Mouse (Mus musculus): ENCODE measurements around the gene Tmem17. TPM values are rescaled to one million over a fixed set of nuclear protein-coding genes. Genes with fewer than 3 reads are reported as not detected.

The Tmem17 gene
- 22.0 and 24.7 TPM in 2 replicates for polyA plus RNA-seq (2014; fragmentation: Nextera tagmentation; extraction: Ambion mirVana)

- Histone ChIP-seq H3K27ac (ENCODE audit: low read depth, low read length) (peak within 1 kb of the TSS; percentile 99), H3K4me3 (ENCODE audit: low read depth, low read length) (peak within 1 kb of the TSS; percentile 72), H3K9ac (replicated peaks; ENCODE audit: low read depth, low read length) (peak within 1 kb of the TSS; percentile 97), H3K4me2 (ENCODE audit: low read depth, low read length) (peak within 1 kb of the TSS; percentile 71), H3K36me3 (ENCODE audit: control insufficient read depth, insufficient read depth, low read length) (peaks cover under 1% of the 10 kb centered on the region; the same call in 1 of the 2 replicates), H3K4me1 (ENCODE audit: control insufficient read depth, insufficient read depth, low read length) (no peaks in the 10 kb centered on the region), H3K27me3 (ENCODE audit: control insufficient read depth, insufficient read depth, low read length) (no peaks in the 10 kb centered on the region), H3K9me3 (ENCODE audit: control insufficient read depth, low read length) (no peaks in the 10 kb centered on the region)
- WGBS: under 1% methylated on average over 70 of the region's 73 CpGs
- peak; percentile 95 for ATAC-seq (ENCODE audit: low read depth)
Observed at GRCm38 (mm10) chr11:22512038-22513001, at the start of gene Tmem17. Gene Tmem17, plus strand, starts transcription at chr11:22512088.

DNA sequence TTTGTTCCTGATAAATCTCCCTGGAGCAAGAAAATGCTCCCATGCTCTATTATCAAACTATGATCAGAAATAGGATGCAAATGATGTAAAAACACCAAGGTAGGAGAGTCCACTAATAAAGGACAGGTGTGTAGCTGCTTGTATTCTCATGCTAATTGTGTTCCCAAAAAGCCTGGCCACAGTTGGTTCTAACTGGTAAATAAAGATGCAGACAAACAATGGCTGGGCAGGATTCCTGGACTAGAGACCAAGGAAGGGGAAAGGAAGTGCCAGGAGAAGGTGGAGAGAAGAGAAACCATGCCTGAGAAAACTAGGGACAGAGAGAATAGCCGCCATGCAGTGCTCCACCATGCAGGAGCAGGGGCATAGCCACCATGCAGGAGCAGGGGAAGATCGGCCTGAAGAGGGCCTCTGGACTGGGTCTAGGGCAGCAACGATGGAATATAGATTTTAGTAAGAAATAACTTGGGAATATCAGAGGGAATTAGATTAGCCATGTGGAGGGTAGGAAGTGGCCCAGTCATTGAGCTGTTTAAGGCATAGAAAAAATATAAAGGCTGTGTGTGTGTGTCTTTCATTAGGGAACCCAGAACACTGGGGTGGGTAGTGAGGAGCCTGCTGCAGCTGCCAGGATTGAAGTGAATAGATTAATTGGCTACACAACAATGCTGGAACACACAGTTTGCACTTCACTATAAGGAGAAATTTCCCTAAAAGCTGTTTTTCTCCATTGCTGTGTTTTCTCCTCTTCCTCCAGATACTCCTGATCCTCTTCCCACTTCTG, 31.9 kb upstream of the Tmem17 start:
- Histone ChIP-seq H3K4me2 (ENCODE audit: low read depth, low read length) (no peak overlapping the region), H3K9me3 (ENCODE audit: control insufficient read depth, low read length) (no peaks in the 10 kb centered on the region), H3K27me3 (ENCODE audit: control insufficient read depth, insufficient read depth, low read length) (no peaks in the 10 kb centered on the region), H3K4me3 (ENCODE audit: low read depth, low read length) (no peak overlapping the region), H3K4me1 (ENCODE audit: control insufficient read depth, insufficient read depth, low read length) (no peaks in the 10 kb centered on the region), H3K27ac (ENCODE audit: low read depth, low read length) (no peak overlapping the region), H3K9ac (replicated peaks; ENCODE audit: low read depth, low read length) (no peak overlapping the region), H3K36me3 (ENCODE audit: control insufficient read depth, insufficient read depth, low read length) (no peaks in the 10 kb centered on the region)
- ATAC-seq (ENCODE audit: low read depth): no peak
- 82% methylated on average over 3 of the region's 3 CpGs for WGBS

GRCm38 (mm10) chr11:22481639-22482361, 30.1 kb upstream of the Tmem17 start:
- H3K27me3 ChIP-seq (ENCODE audit: control insufficient read depth, insufficient read depth, low read length): no peaks in the 10 kb centered on the region
- H3K4me1 ChIP-seq (ENCODE audit: control insufficient read depth, insufficient read depth, low read length): no peaks in the 10 kb centered on the region
- no peak overlapping the region for H3K4me3 ChIP-seq (ENCODE audit: low read depth, low read length)
- no peak overlapping the region for H3K4me2 ChIP-seq (ENCODE audit: low read depth, low read length)
- no peaks in the 10 kb centered on the region for H3K36me3 ChIP-seq (ENCODE audit: control insufficient read depth, insufficient read depth, low read length)
- 63% methylated on average over 1 of the region's 1 CpGs for WGBS
- ATAC-seq (ENCODE audit: low read depth): peak; percentile 72; the same call in 1 of the 2 replicates
- no peaks in the 10 kb centered on the region for H3K9me3 ChIP-seq (ENCODE audit: control insufficient read depth, low read length)
- H3K27ac ChIP-seq (ENCODE audit: low read depth, low read length): no peak overlapping the region
- no peak overlapping the region for H3K9ac ChIP-seq (replicated peaks; ENCODE audit: low read depth, low read length)

- 92% methylated on average over 3 of the region's 3 CpGs for WGBS
- H3K36me3 ChIP-seq (ENCODE audit: control insufficient read depth, insufficient read depth, low read length): no peaks in the 10 kb centered on the region
- no peak overlapping the region for H3K4me2 ChIP-seq (ENCODE audit: low read depth, low read length)
- no peaks in the 10 kb centered on the region for H3K4me1 ChIP-seq (ENCODE audit: control insufficient read depth, insufficient read depth, low read length)
- H3K9me3 ChIP-seq (ENCODE audit: control insufficient read depth, low read length): no peaks in the 10 kb centered on the region
- ATAC-seq (ENCODE audit: low read depth): no peak
- H3K27ac ChIP-seq (ENCODE audit: low read depth, low read length): no peak overlapping the region
- no peaks in the 10 kb centered on the region for H3K27me3 ChIP-seq (ENCODE audit: control insufficient read depth, insufficient read depth, low read length)
- no peak overlapping the region for H3K9ac ChIP-seq (replicated peaks; ENCODE audit: low read depth, low read length)
- no peak overlapping the region for H3K4me3 ChIP-seq (ENCODE audit: low read depth, low read length)
Observed at GRCm38 (mm10) chr11:22482362-22482760, 29.5 kb upstream of the Tmem17 start.

GRCm38 (mm10) chr11:22493694-22494319, 18.1 kb upstream of the Tmem17 start:
- Histone ChIP-seq H3K9me3 (ENCODE audit: control insufficient read depth, low read length) (no peaks in the 10 kb centered on the region), H3K36me3 (ENCODE audit: control insufficient read depth, insufficient read depth, low read length) (no peaks in the 10 kb centered on the region), H3K4me2 (ENCODE audit: low read depth, low read length) (no peak overlapping the region), H3K4me3 (ENCODE audit: low read depth, low read length) (no peak overlapping the region), H3K9ac (replicated peaks; ENCODE audit: low read depth, low read length) (no peak overlapping the region), H3K27ac (ENCODE audit: low read depth, low read length) (no peak overlapping the region), H3K4me1 (ENCODE audit: control insufficient read depth, insufficient read depth, low read length) (no peaks in the 10 kb centered on the region), H3K27me3 (ENCODE audit: control insufficient read depth, insufficient read depth, low read length) (no peaks in the 10 kb centered on the region)
- 69% methylated on average over 2 of the region's 2 CpGs for WGBS
- no peak for ATAC-seq (ENCODE audit: low read depth)

- no peak overlapping the region for H3K9ac ChIP-seq (replicated peaks; ENCODE audit: low read depth, low read length)
- H3K36me3 ChIP-seq (ENCODE audit: control insufficient read depth, insufficient read depth, low read length): no peaks in the 10 kb centered on the region
- H3K4me1 ChIP-seq (ENCODE audit: control insufficient read depth, insufficient read depth, low read length): no peaks in the 10 kb centered on the region
- H3K4me2 ChIP-seq (ENCODE audit: low read depth, low read length): no peak overlapping the region
- no peak overlapping the region for H3K27ac ChIP-seq (ENCODE audit: low read depth, low read length)
- H3K9me3 ChIP-seq (ENCODE audit: control insufficient read depth, low read length): no peaks in the 10 kb centered on the region
- no peak overlapping the region for H3K4me3 ChIP-seq (ENCODE audit: low read depth, low read length)
- ATAC-seq (ENCODE audit: low read depth): no peak
- H3K27me3 ChIP-seq (ENCODE audit: control insufficient read depth, insufficient read depth, low read length): no peaks in the 10 kb centered on the region
Observed at GRCm38 (mm10) chr11:22494941-22495340, 16.9 kb upstream of the Tmem17 start.

GRCm38 (mm10) chr11:22499396-22499795, 12.5 kb upstream of the Tmem17 start:
- no peaks in the 10 kb centered on the region for H3K27me3 ChIP-seq (ENCODE audit: control insufficient read depth, insufficient read depth, low read length)
- no peaks in the 10 kb centered on the region for H3K4me1 ChIP-seq (ENCODE audit: control insufficient read depth, insufficient read depth, low read length)
- H3K36me3 ChIP-seq (ENCODE audit: control insufficient read depth, insufficient read depth, low read length): no peaks in the 10 kb centered on the region
- no peak overlapping the region for H3K4me3 ChIP-seq (ENCODE audit: low read depth, low read length)
- H3K4me2 ChIP-seq (ENCODE audit: low read depth, low read length): no peak overlapping the region
- no peak for ATAC-seq (ENCODE audit: low read depth)
- H3K27ac ChIP-seq (ENCODE audit: low read depth, low read length): no peak overlapping the region
- no peak overlapping the region for H3K9ac ChIP-seq (replicated peaks; ENCODE audit: low read depth, low read length)
- H3K9me3 ChIP-seq (ENCODE audit: control insufficient read depth, low read length): no peaks in the 10 kb centered on the region
- WGBS: 81% methylated on average over 6 of the region's 6 CpGs

- Histone ChIP-seq H3K4me1 (ENCODE audit: control insufficient read depth, insufficient read depth, low read length) (no peaks in the 10 kb centered on the region), H3K9me3 (ENCODE audit: control insufficient read depth, low read length) (no peaks in the 10 kb centered on the region), H3K9ac (replicated peaks; ENCODE audit: low read depth, low read length) (no peak overlapping the region), H3K4me3 (ENCODE audit: low read depth, low read length) (no peak overlapping the region), H3K27me3 (ENCODE audit: control insufficient read depth, insufficient read depth, low read length) (no peaks in the 10 kb centered on the region), H3K36me3 (ENCODE audit: control insufficient read depth, insufficient read depth, low read length) (no peaks in the 10 kb centered on the region), H3K27ac (ENCODE audit: low read depth, low read length) (no peak overlapping the region), H3K4me2 (ENCODE audit: low read depth, low read length) (no peak overlapping the region)
- ATAC-seq (ENCODE audit: low read depth): no peak
Observed at GRCm38 (mm10) chr11:22499886-22500285, 12.0 kb upstream of the Tmem17 start.

Measured in neural tube, embryonic 14.5 days (tissue).